Mouse (Mus musculus) embryonic fibroblast, embryonic 13.5 days (primary cell): Measurements from ENCODE around the gene Asprv1. TPM values are rescaled to one million over a fixed set of nuclear protein-coding genes. Genes with fewer than 3 reads are reported as not detected.

Experiments used
- H3K27ac ChIP-seq: 2 replicates; pipeline ENCODE4 v1.5.1; 2012; ENCODE audit warnings: low read length, control low read depth, inconsistent platforms; ENCODE audit not compliant: insufficient read depth
- H3K4me1 ChIP-seq: 2 replicates; pipeline ENCODE4 v1.6.1; 2011; ENCODE audit warnings: low read length; ENCODE audit not compliant: control insufficient read depth, insufficient read depth
- H3K4me3 ChIP-seq: 2 replicates; pipeline ENCODE4 v1.5.1; 2011; ENCODE audit warnings: mild to moderate bottlenecking, control low read depth, low read length; ENCODE audit not compliant: insufficient read depth
- CTCF ChIP-seq: IDR thresholded peaks from 2 replicates; pipeline ENCODE4 v1.5.1; 2011; ENCODE audit warnings: mild to moderate bottlenecking, control low read depth, low read length, moderate library complexity, borderline replicate concordance; ENCODE audit not compliant: insufficient read depth
- POLR2A ChIP-seq: IDR thresholded peaks from 2 replicates; pipeline ENCODE4 v1.6.1; 2011; ENCODE audit warnings: low read depth, mild to moderate bottlenecking, control low read depth, low read length, moderate library complexity
- polyA plus RNA-seq: library from polyadenylated mRNA; stranded (reverse); fragments of >200 nt; gene quantifications from 2 replicates; pipeline ENCODE4 v1.2.4, GENCODE M21; 2011; ENCODE audit warnings: low read depth; ENCODE audit not compliant: missing spikeins, insufficient read length

Asprv1 gene
- polyA plus RNA-seq, 1 experiment, result not detected

DNA sequence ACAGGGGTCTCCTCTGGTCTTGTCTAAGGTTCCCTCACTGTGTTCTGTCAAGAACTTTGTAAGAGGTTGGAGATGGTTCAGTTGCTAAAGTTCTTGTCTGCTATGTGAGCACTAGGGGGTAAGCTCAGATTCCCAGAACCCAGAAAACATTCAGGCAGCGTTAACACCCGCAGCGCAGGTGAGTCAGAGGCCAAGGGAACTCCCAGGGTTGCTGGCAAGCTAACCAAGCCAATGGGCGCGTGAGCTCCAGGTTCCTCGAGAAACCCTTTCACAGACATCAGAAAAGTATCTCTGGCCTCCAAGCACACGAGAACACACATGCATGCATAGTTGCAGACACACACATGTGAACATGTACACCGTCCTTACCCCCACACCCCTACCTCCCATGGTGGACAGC, 12.8 kb downstream of the Asprv1 start:
- TF ChIP-seq CTCF (no peak), POLR2A (no peak)
- Histone ChIP-seq H3K4me3 (no peak overlapping the region), H3K27ac (no peak overlapping the region), H3K4me1 (no peaks in the 10 kb centered on the region)

DNA sequence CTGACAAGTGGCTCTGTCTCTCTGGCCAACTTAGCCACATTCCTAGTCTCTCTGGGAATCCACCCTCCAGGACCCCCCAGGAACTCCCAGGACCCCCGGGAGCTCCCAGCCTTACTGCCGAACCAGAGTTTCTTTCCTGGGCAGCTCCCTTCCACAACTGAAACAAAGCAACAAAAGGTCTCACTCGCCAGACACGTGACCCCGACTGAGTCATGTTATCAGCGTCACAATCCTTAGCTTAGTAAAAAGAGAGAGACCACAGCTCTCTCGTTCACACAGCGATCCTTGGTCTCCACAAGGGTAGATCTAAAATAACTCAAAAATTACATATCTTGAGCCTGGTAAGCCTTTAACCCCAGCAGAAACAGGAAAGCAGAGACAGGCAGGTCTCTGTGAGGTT, 13.8 kb downstream of the Asprv1 start:
- Histone ChIP-seq H3K27ac (no peak overlapping the region), H3K4me1 (no peaks in the 10 kb centered on the region), H3K4me3 (no peak overlapping the region)
- TF ChIP-seq CTCF (no peak), POLR2A (no peak)

DNA sequence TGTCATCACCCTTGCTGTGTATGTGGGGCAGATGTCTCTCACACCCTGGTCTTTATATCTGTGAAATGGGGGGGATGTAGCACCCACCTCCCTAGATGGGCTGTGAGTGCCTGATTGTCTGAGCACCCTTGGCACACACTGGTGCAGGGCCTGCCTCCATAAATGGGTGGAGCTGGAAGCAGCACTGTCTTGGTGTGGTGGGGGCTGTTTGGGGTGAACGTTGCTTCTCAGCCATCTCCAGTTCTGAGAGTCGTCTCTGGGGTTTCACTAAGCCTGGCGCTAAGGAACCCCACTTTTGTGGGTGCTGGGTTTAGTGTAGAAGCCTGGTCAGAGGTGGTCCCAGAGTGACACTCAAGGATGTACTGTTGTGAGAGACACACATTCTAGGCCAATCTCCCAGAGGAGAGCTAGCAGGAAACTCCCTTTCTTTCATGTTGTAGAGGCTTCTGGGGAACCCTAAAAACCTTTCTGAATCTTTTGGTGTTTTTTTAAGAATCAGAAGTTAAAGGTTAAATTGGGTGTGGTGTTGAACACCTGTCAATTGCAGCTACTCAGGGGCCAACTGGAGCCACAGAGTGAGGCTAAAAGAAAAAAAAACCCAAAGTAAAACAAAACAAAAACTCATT, 16.9 kb downstream of the Asprv1 start:
- no peak overlapping the region for H3K4me3 ChIP-seq
- no peaks in the 10 kb centered on the region for H3K4me1 ChIP-seq
- H3K27ac ChIP-seq, result no peak overlapping the region
- no peak for TF ChIP-seq CTCF
- no peak for TF ChIP-seq POLR2A

DNA sequence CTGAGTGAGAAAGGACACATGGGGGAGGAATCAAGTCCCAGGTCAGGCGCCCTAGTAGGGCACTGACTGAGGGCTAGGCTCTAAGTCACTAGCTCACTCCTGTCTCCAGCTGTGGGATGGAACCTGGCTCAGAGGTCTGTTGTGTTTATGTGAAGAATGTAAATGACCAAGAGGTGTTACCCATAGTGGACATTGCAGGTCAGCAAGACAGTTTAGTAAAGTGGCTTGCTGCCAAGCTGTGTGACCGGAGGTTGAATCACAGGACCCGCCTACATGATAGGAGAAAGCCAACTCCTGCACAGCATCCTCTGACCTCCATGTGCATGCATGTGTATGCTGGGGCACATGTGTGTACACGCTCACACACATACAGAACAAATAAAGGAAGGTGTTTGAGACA, 17.6 kb downstream of the Asprv1 start:
- Histone ChIP-seq H3K4me3 (no peak overlapping the region), H3K4me1 (no peaks in the 10 kb centered on the region), H3K27ac (no peak overlapping the region)
- TF ChIP-seq CTCF (no peak), POLR2A (no peak)

DNA sequence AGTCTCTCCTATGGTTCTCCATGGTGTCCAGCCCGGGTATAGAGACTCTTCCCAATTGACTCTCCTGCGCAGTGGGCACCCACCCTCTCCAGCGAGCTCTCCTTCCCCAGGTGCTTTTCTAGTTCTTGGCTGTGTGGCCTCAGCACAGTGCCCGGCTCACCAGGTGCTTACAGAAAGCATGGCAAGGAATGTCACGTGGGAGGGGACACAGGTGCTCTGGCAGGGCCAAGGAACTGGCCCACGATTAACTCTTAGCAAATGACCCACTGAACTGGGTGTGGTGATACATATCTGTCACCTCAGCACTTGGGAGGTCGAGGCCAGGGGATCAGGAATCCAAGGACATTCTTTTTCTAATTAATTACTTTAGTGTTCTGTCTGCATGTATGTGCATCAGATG, 18.2 kb downstream of the Asprv1 start:
- H3K4me3 ChIP-seq, result no peak overlapping the region
- no peaks in the 10 kb centered on the region for H3K4me1 ChIP-seq
- no peak overlapping the region for H3K27ac ChIP-seq
- TF ChIP-seq POLR2A (no peak), CTCF (no peak)

DNA sequence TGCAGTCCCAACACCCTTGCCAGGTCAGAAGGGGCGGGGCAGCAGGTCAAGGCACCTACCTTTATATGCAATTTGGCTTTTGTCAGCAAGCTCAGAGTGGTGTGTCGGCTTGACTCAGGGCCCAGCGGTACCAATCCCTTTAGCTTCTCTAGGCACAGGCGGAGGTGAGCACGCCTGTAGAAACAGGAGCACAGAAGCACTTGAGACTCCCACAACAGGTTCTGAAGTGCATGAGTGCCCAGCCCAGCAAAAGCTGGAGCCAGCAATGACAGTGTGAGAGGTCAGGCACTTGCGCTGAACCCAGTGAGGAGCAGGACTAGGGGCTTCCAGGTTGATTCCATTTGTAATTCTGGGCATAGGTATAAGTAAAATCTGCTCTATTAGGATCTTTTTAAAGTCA, 25.1 kb downstream of the Asprv1 start:
- H3K27ac ChIP-seq, result no peak overlapping the region
- TF ChIP-seq POLR2A (no peak), CTCF (no peak)
- H3K4me1 ChIP-seq, result no peaks in the 10 kb centered on the region
- H3K4me3 ChIP-seq, result no peak overlapping the region

DNA sequence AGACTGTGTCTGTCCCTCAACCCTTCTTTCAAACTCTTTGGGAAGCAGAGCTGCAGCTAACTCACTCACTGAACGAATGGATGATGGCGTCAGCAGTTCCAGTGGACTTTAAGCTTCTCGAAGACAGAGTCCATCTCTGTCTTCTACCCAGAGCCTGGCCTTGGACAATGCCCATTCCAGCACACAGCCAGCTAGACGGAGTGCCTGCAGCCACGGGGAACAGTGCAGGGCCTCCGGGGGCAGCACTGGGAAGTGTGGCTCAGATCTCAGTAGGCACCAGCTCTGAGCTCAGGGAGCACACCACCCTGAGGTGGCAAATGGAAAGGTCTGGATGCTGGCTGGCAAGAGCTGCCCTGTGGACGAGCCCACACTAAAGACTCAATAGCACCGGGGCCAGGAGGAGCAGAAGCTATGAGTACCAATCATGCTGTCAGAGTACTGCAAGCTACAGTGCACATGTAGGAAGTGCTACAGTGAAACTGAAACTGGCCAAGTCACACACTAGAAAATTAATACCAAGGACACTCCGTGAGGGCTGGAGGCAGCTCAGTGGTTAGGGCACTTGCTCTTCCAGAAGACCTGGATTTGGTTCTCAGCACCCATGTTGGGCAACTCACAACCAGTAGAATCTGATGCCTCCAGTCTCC, 26.4 kb downstream of the Asprv1 start:
- Histone ChIP-seq H3K4me3 (no peak overlapping the region), H3K4me1 (no peaks in the 10 kb centered on the region), H3K27ac (no peak overlapping the region)
- TF ChIP-seq POLR2A (no peak), CTCF (no peak)

DNA sequence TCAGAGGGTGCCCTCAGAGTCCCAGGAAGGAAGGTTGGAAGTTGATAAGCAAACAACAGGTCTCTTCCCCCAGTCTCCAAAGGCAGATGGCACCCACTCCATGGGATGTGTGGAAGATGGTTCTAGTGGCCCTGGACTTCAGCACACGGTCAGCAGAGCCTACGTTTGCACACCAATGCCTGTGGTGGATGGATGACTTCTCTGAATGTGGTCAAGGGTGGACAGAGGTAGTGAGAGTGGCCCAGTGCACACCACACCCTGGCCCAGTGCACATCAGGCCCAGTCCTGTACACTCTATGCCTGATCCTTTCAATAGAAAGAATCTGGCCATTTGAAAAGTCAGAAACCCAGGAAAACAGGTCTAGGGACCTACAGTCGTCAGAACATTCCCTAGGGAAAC, 30.5 kb downstream of the Asprv1 start:
- Histone ChIP-seq H3K4me3 (no peak overlapping the region), H3K27ac (no peak overlapping the region), H3K4me1 (no peaks in the 10 kb centered on the region)
- TF ChIP-seq CTCF (no peak), POLR2A (no peak)

DNA sequence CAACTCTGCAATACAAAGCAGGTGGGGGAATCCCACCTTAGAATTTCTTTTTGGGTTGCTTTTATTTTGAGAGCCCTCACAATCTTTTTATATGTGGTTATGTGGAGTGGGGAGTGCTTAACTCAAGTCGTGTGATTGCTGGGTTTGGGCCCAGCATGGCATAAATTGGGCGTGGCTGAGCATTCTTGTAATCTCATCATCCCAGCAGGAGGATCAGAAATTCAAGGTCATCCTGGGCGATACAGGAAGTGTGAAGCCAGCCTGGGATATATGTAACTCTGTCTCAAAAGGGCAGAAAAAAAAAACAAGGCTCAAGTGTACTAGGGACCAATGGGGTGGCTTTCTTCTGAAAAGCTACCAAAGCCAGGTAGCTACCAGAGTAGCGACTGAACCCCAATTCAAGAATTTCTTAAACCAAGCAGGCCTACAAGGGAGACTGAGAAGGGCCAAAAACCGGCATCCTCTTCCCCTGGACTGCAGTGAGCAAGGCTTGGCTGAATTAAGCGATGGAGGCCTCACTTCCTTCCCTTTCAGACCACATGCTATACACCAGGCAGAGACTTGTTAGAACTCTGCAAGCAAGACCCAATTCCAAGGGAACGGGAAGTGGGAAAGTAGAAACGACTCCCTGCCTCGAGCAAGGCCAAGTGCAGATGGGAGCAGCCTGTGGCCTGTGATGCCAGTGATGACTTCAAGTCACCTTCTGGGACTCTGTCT, 32.4 kb downstream of the Asprv1 start:
- TF ChIP-seq POLR2A (no peak), CTCF (no peak)
- Histone ChIP-seq H3K4me1 (no peaks in the 10 kb centered on the region), H3K27ac (no peak overlapping the region), H3K4me3 (no peak overlapping the region)

DNA sequence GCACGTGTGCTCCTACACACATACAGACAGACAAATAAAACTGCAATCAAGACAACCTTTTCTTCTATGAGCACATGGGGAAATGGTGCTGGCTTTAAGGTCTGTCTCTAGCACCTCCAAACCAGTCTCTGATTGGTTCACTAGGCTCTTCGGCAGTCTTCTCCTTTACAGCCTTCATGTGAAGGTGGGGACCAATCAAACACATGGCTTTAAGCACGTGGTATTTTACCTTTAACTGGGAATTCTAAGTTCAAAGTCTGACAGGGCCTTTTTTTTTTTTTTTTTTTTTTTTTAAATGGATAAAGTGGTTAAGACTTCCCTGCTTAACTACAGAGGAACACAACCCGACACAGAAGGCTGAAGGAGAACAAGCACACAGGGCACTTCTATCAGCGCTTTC, 37.1 kb downstream of the Asprv1 start:
- Histone ChIP-seq H3K4me1 (no peaks in the 10 kb centered on the region), H3K4me3 (no peak overlapping the region), H3K27ac (no peak overlapping the region)
- TF ChIP-seq CTCF, result no peak
- no peak for TF ChIP-seq POLR2A
